Mouse (Mus musculus) forebrain, embryonic 15.5 days (tissue): Measurements from ENCODE around the gene Tmem37. TPM values are rescaled to one million over a fixed set of nuclear protein-coding genes. Genes with fewer than 3 reads are reported as not detected.

Experiments used
- ATAC-seq: fragments of 200-750 bp; cut with Nextera tagmentation; replicated peaks from 2 replicates; pipeline ENCODE4 v1.8.0; 2017; ENCODE audit warnings: mild to moderate bottlenecking, moderate TSS enrichment, moderate library complexity
- H3K27ac ChIP-seq: fragments of 300-500 bp; sonication (generic); replicated peaks from 2 replicates; pipeline ENCODE4 v1.5.1; 2015; ENCODE audit warnings: mild to moderate bottlenecking, inconsistent platforms
- H3K27me3 ChIP-seq: fragments of 300-500 bp; sonication (generic); 2 replicates; pipeline ENCODE4 v1.6.1; 2015; ENCODE audit warnings: inconsistent platforms
- H3K36me3 ChIP-seq: fragments of 300-500 bp; sonication (generic); 2 replicates; pipeline ENCODE4 v1.6.1; 2015; ENCODE audit warnings: mild to moderate bottlenecking, inconsistent platforms
- H3K4me1 ChIP-seq: fragments of 300-500 bp; sonication (generic); 2 replicates; pipeline ENCODE4 v1.6.1; 2015; ENCODE audit warnings: inconsistent platforms
- H3K4me2 ChIP-seq: fragments of 300-500 bp; sonication (generic); replicated peaks from 2 replicates; pipeline ENCODE4 v1.6.1; 2015; ENCODE audit warnings: mild to moderate bottlenecking, inconsistent platforms
- H3K4me3 ChIP-seq: fragments of 300-500 bp; sonication (generic); 2 replicates; pipeline ENCODE4 v1.5.1; 2015; ENCODE audit warnings: mild to moderate bottlenecking, inconsistent platforms
- H3K9ac ChIP-seq: fragments of 300-500 bp; sonication (generic); replicated peaks from 2 replicates; pipeline ENCODE4 v1.6.1; 2015; ENCODE audit warnings: mild to moderate bottlenecking, inconsistent platforms
- H3K9me3 ChIP-seq: fragments of 300-500 bp; sonication (generic); 2 replicates; pipeline ENCODE4 v1.6.1; 2016; ENCODE audit warnings: inconsistent platforms
- WGBS: fragments of 180-500 bp; shearing (Covaris S2); methylation state at CpG from one replicate; pipeline ENCODE4 v1.1.7; 2015; ENCODE audit warnings: mixed read lengths; 5-methylcytosine and 5-hydroxymethylcytosine counted together
- polyA plus RNA-seq: library from polyadenylated mRNA; unstranded; fragments of >200 nt; fragmentation: Nextera tagmentation; extraction: Ambion mirVana; gene quantifications from 2 replicates; pipeline ENCODE4 v1.2.1, GENCODE M21; 2015

Gene Tmem37
- polyA plus RNA-seq, 1 experiment from 2014 or later: 5.8 TPM

GRCm38 (mm10) chr1:120085696-120086095 lies 11.8 kb upstream of the Tmem37 start:
- 66% methylated on average over 3 of the region's 3 CpGs for WGBS

DNA sequence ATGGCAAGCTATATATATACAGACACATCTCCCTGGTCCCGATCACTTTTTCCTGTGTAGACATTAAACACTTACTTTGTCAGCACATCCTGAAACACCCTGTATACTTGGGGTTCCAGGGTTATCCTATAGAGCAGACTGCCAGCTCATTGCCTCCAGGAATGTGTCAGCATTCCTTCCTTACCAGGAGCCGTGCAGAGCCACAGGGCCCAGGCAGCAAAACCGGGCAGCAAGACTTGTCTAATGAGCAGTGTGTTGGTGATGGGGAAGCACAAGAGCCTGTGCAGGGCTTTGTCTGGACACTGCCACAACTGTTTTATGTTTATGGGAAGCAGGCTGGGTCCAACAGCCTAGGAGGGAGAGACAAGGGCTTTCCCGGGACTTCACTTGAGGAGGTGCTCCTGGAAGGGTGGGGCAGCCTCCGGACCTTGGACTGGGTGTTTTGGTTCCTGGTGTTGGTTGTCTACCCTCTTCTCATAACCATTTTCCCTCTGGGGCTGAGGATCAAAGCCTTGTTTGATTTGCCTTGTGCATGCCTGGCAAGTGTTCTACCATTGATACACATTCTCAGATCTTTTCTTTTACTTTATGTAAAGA lies 10.1 kb upstream of the Tmem37 start:
- H3K27ac ChIP-seq: no peak overlapping the region
- H3K27me3 ChIP-seq: no peaks in the 10 kb centered on the region
- H3K36me3 ChIP-seq: no peaks in the 10 kb centered on the region
- ATAC-seq: no peak
- H3K9ac ChIP-seq: no peak overlapping the region
- H3K9me3 ChIP-seq: no peaks in the 10 kb centered on the region
- no peaks in the 10 kb centered on the region for H3K4me1 ChIP-seq
- 61% methylated on average over 5 of the region's 5 CpGs for WGBS
- H3K4me3 ChIP-seq: no peak overlapping the region
- H3K4me2 ChIP-seq: no peak overlapping the region

More at GRCm38 (mm10) chr1:120085696-120086095, 11.8 kb upstream of the Tmem37 start:
- H3K4me2 ChIP-seq: no peak overlapping the region
- ATAC-seq: no peak
- H3K4me3 ChIP-seq: no peak overlapping the region
- no peaks in the 10 kb centered on the region for H3K4me1 ChIP-seq
- no peaks in the 10 kb centered on the region for H3K36me3 ChIP-seq
- H3K9me3 ChIP-seq: no peaks in the 10 kb centered on the region
- H3K9ac ChIP-seq: no peak overlapping the region
- no peak overlapping the region for H3K27ac ChIP-seq
- no peaks in the 10 kb centered on the region for H3K27me3 ChIP-seq

GRCm38 (mm10) chr1:120082957-120083585 lies 9.2 kb upstream of the Tmem37 start:
- no peak for ATAC-seq
- no peak overlapping the region for H3K9ac ChIP-seq
- H3K27me3 ChIP-seq: no peaks in the 10 kb centered on the region
- 40% methylated on average over 7 of the region's 7 CpGs for WGBS
- H3K27ac ChIP-seq: no peak overlapping the region
- no peaks in the 10 kb centered on the region; the same call in 1 of the 2 replicates for H3K4me1 ChIP-seq
- no peaks in the 10 kb centered on the region for H3K9me3 ChIP-seq
- H3K36me3 ChIP-seq: no peaks in the 10 kb centered on the region
- no peak overlapping the region for H3K4me2 ChIP-seq
- no peak overlapping the region for H3K4me3 ChIP-seq

DNA sequence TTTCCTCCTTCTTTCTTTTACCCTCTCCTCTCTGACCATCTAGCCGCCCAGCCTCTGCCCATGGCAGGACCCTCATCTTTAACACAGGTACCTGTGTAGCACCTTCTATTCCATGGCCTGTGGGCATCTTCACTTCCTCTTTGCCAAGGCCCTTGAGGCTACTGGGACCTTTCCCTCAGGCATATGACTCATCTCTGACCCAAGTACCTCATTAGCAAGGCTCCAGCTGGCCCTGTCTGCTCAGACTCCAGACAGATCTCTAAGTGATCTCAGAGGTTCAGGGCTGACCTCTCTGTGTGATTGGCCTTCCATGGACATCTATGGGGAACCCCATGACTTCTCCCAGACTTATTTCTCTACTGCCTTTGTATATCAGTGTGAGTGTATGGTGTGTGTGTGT lies 6.8 kb upstream of the Tmem37 start:
- H3K4me3 ChIP-seq: no peak overlapping the region
- H3K4me2 ChIP-seq: no peak overlapping the region
- H3K27me3 ChIP-seq: no peaks in the 10 kb centered on the region
- 97% methylated on average over 1 of the region's 1 CpGs for WGBS
- no peaks in the 10 kb centered on the region for H3K36me3 ChIP-seq
- no peak overlapping the region for H3K27ac ChIP-seq
- no peak for ATAC-seq
- no peak overlapping the region for H3K9ac ChIP-seq
- H3K4me1 ChIP-seq: peaks cover 4% of the 10 kb centered on the region
- no peaks in the 10 kb centered on the region for H3K9me3 ChIP-seq

GRCm38 (mm10) chr1:120077746-120078410 lies 4.0 kb upstream of the Tmem37 start:
- ATAC-seq: no peak
- WGBS: 3% methylated on average over 9 of the region's 9 CpGs

DNA sequence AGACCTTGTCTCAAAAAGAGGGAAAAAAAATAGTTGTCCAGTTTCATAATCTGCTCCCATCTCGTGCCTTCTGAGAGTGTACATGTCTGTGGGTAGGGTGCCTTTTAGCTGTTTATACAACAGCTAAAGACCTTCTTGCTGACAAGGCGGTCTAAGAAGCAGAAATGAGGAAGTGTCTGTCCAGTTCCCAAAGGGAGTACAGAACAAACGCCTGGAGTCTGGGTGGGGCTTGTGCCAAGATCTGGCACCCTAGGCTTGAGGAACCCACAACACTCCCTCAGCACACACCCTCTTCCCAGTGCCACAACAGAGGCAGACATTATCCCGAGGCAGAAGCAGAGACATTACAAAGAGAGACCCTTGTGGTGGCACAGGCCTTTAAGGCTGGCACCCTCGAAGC lies 1.6 kb upstream of the Tmem37 start:
- Histone ChIP-seq H3K27ac (no peak overlapping the region), H3K27me3 (peaks cover 14% of the 10 kb centered on the region; the same call in 1 of the 2 replicates), H3K4me2 (no peak overlapping the region), H3K9ac (no peak overlapping the region), H3K9me3 (no peaks in the 10 kb centered on the region), H3K4me3 (no peak overlapping the region), H3K4me1 (peaks cover 18% of the 10 kb centered on the region), H3K36me3 (no peaks in the 10 kb centered on the region)
- no peak for ATAC-seq
- WGBS: 83% methylated on average over 5 of the region's 5 CpGs

More at GRCm38 (mm10) chr1:120077746-120078410, 4.0 kb upstream of the Tmem37 start:
- no peak overlapping the region for H3K4me3 ChIP-seq
- no peaks in the 10 kb centered on the region for H3K36me3 ChIP-seq
- no peak overlapping the region for H3K9ac ChIP-seq
- peaks cover 16% of the 10 kb centered on the region for H3K4me1 ChIP-seq
- H3K9me3 ChIP-seq: no peaks in the 10 kb centered on the region
- H3K27me3 ChIP-seq: peaks cover 14% of the 10 kb centered on the region; the same call in 1 of the 2 replicates
- no peak overlapping the region for H3K4me2 ChIP-seq
- H3K27ac ChIP-seq: no peak overlapping the region

GRCm38 (mm10) chr1:120074931-120075330 lies 1.1 kb upstream of the Tmem37 start:
- H3K4me3 ChIP-seq: no peak overlapping the region
- peaks cover 18% of the 10 kb centered on the region for H3K4me1 ChIP-seq
- H3K4me2 ChIP-seq: no peak overlapping the region
- ATAC-seq: no peak
- no peaks in the 10 kb centered on the region for H3K9me3 ChIP-seq
- no peaks in the 10 kb centered on the region for H3K36me3 ChIP-seq
- H3K27me3 ChIP-seq: peaks cover 14% of the 10 kb centered on the region; the same call in 1 of the 2 replicates
- H3K27ac ChIP-seq: no peak overlapping the region
- 71% methylated on average over 4 of the region's 4 CpGs for WGBS
- H3K9ac ChIP-seq: no peak overlapping the region

DNA sequence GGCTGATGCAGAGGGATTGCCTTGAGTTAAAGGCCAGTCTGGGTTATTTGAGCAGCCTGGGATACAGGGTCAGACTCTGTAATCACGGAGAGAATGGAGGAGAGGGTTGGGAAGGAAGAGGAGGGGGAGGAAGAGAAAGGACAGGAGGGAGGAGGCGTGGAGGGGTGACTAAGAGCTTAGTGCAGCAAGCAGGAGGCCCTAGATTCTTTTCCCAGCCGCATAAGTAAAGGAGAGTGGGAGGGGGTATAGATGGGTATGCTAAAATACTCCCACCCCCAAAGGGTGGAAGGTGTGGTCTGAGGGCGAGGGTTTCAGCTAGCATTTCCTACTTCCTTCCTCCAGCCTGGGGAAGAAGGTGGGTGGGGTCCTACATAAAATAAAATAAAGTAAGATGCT lies 431 bp upstream of the Tmem37 start:
- ATAC-seq: no peak

GRCm38 (mm10) chr1:120072900-120073299 lies 974 bp downstream of the Tmem37 start:
- Histone ChIP-seq H3K4me1 (peaks cover 17% of the 10 kb centered on the region), H3K4me3 (peak overlapping the region; percentile 33), H3K27ac (no peak overlapping the region), H3K36me3 (no peaks in the 10 kb centered on the region), H3K27me3 (peaks cover 14% of the 10 kb centered on the region; the same call in 1 of the 2 replicates), H3K9ac (no peak overlapping the region; the same call in 1 of the 2 replicates), H3K9me3 (no peaks in the 10 kb centered on the region), H3K4me2 (peak overlapping the region; percentile 71)
- ATAC-seq: no peak
- WGBS: 12% methylated on average over 16 of the region's 16 CpGs

More for the DNA sequence above, 431 bp upstream of the Tmem37 start:
- Histone ChIP-seq H3K4me2 (no peak overlapping the region), H3K9me3 (no peaks in the 10 kb centered on the region), H3K4me3 (no peak overlapping the region), H3K36me3 (no peaks in the 10 kb centered on the region), H3K27me3 (peaks cover 14% of the 10 kb centered on the region; the same call in 1 of the 2 replicates), H3K9ac (no peak overlapping the region), H3K27ac (no peak overlapping the region), H3K4me1 (peaks cover 18% of the 10 kb centered on the region)
- WGBS: 27% methylated on average over 4 of the region's 4 CpGs

DNA sequence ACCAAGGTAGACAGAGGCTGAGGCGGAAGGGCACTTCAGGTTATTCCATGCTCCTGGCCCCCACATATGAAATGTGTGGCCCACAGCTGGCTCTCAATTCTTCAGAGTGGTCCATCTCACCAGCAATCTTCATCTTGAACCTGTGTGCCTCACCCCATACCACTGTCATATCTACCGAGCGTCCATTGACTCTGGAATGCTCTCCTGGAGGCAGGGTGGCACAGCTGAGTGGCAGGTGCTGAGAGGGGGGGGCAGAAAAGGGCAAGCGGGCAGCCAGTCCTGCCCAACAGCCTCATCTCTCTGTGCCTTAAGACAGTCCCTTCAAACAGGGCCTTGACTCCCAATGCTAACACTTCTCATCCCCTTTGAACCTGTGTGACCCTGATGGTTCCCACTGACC lies 2.7 kb downstream of the Tmem37 start:
- Histone ChIP-seq H3K4me1 (peaks cover 14% of the 10 kb centered on the region), H3K9ac (no peak overlapping the region), H3K9me3 (no peaks in the 10 kb centered on the region), H3K36me3 (no peaks in the 10 kb centered on the region), H3K4me2 (no peak overlapping the region), H3K4me3 (no peak overlapping the region), H3K27me3 (peaks cover 14% of the 10 kb centered on the region; the same call in 1 of the 2 replicates), H3K27ac (no peak overlapping the region)
- no peak for ATAC-seq
- WGBS: 85% methylated on average over 4 of the region's 4 CpGs

DNA sequence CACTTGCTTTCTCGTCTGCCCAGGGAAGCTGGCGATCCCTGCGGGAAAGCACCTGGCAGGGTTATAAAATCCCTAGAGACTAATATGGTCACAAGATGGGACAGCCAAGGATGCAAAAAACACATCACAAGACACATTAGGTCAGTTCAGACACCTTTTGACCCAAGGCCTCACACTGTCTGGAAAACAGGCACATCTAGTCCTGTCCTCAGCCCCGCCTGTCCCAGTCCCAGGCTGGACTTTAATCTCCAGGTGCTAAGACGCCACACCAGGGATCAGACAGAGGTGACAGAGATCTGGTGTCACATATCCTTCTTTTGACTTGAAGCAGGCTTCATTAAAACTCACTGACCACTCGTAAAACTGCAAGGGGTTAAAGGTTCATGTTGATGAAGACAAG lies 3.7 kb downstream of the Tmem37 start:
- 75% methylated on average over 6 of the region's 6 CpGs for WGBS
- Histone ChIP-seq H3K9ac (no peak overlapping the region), H3K27ac (no peak overlapping the region), H3K36me3 (no peaks in the 10 kb centered on the region), H3K4me3 (no peak overlapping the region), H3K4me2 (no peak overlapping the region), H3K4me1 (peaks cover 14% of the 10 kb centered on the region), H3K27me3 (peaks cover 14% of the 10 kb centered on the region; the same call in 1 of the 2 replicates), H3K9me3 (no peaks in the 10 kb centered on the region)
- no peak for ATAC-seq

DNA sequence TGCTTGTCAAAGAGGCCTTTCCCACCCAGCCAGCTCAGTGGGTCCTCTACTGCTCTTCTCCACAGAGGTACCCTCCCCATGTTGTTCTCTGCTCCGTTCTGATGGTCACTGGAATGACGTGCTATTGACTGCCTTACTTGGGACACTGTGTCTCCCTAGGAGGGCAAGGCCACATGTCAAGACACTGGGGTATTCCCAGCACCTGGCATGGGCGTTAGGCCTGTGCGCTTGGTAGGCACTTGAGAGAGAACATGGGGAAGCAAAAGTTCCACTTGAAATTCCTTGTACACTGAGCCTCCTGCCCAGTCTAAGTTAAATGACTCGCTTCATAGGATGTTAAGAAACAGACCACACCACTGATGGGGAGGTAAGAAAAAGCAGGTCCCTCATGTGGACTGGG lies 4.8 kb downstream of the Tmem37 start:
- Histone ChIP-seq H3K9me3 (no peaks in the 10 kb centered on the region), H3K4me2 (no peak overlapping the region), H3K4me1 (peaks cover 14% of the 10 kb centered on the region), H3K36me3 (no peaks in the 10 kb centered on the region), H3K27ac (no peak overlapping the region), H3K4me3 (no peak overlapping the region), H3K9ac (no peak overlapping the region), H3K27me3 (peaks cover 5% of the 10 kb centered on the region; the same call in 1 of the 2 replicates)
- no peak for ATAC-seq
- 85% methylated on average over 5 of the region's 5 CpGs for WGBS
